Mouse (Mus musculus): Measurements from ENCODE around the gene Slc9a9.

DNA sequence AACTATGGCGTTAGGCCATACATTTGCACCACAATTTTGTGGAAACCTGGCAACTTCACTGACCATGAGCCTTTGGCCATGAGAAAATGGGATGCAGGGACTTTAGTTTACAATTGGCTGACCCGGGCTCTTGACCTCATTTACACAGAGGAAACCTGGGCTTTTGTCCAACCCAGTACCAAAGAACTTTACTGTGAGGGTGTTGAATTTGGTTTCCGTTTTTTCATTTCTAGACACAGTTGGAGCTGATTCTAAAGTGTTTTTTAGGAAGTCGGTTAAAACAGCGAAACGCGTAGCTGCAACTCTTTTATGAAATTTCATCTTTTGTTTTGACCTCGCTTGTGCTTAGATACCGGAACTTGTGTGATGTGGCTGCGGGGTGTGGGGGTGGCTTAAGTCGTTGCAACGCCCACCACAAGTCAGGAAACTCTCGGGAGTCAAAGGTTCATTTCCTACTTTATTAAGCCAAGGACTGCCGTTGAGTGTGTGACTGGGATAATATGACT lies 402.8 kb downstream of the Slc9a9 start:
- TF ChIP-seq CTCF (IDR thresholded peaks at IDR 0.05; ENCODE audit: low read depth): no peak
- TF ChIP-seq EP300 (IDR thresholded peaks at IDR 0.05; ENCODE audit: low read depth): no peak
